21 mouse cellular contexts compared by ENCODE assay signal in genomic region chr2:95830608-95831007, GRCm38 (mm10).
DNase-seq lines count a peak whose midpoint lies in the region; ATAC-seq lines count a peak whose summit lies in the region.
"Had no signal": no experiment of that assay in that cellular context is flagged by ENCODE, and none has a peak within 500 bp of the region (broad histone marks: within the 10 kb centered on the region; RNA-seq: fewer than 3 reads in every experiment).

No protein-coding gene starts in this region.

- no peak overlapping the region for H3K9ac ChIP-seq in hindbrain, embryonic 11.5 days (ENCODE audit: low read depth, low read length)
- H3K9ac ChIP-seq: forebrain, embryonic 13.5 days; hindbrain, embryonic 12.5 days; hindbrain, embryonic 15.5 days had no signal

- no peak overlapping the region for H3K27ac ChIP-seq in hindbrain, embryonic 11.5 days (ENCODE audit: low read depth, low read length)
- H3K27ac ChIP-seq: forebrain, embryonic 10.5 days; forebrain, embryonic 13.5 days; hindbrain, embryonic 12.5 days; hindbrain, embryonic 15.5 days had no signal

- no peaks in the 10 kb centered on the region for H3K36me3 ChIP-seq in megakaryocyte, embryonic 14.5 days (replicated peaks; ENCODE audit: low read length)
- no peaks in the 10 kb centered on the region for H3K36me3 ChIP-seq in hindbrain, embryonic 11.5 days (ENCODE audit: control insufficient read depth, insufficient read depth, low read length)
- H3K36me3 ChIP-seq: forebrain, embryonic 10.5 days; hindbrain, embryonic 12.5 days; hindbrain, embryonic 15.5 days had no signal

- peak overlapping the region; percentile 23 for H3K4me3 ChIP-seq in megakaryocyte, embryonic 14.5 days (replicated peaks)
- H3K4me3 ChIP-seq in hindbrain, embryonic 11.5 days (ENCODE audit: low read depth, low read length): no peak overlapping the region
- H3K4me3 ChIP-seq: forebrain, embryonic 10.5 days; forebrain, embryonic 13.5 days; hindbrain, embryonic 12.5 days; hindbrain, embryonic 15.5 days had no signal

- ATAC-seq in megakaryocyte, adult 5-6 weeks (ENCODE audit: poor library complexity, severe bottlenecking): no peak
- ATAC-seq in megakaryocyte progenitor cell, adult 5-6 weeks (replicated peaks; ENCODE audit: poor library complexity): peak; percentile 23; the same call in 1 of the 2 replicates
- no peak for ATAC-seq in hindbrain, embryonic 11.5 days (ENCODE audit: low FRiP score)
- ATAC-seq: forebrain, embryonic 13.5 days; forebrain, embryonic 16.5 days; intestine, postnatal 0 days had no signal

- no peak overlapping the region for H3K4me2 ChIP-seq in hindbrain, embryonic 11.5 days (replicated peaks; ENCODE audit: low read depth, low read length)
- H3K4me2 ChIP-seq: forebrain, embryonic 13.5 days; hindbrain, embryonic 12.5 days; hindbrain, embryonic 15.5 days had no signal

- DNase-seq in MEL-GATA-1-ER (ENCODE audit: extremely low read depth, low read depth): peak; percentile 90
- DNase-seq in left cerebral cortex, adult 11 months (ENCODE audit: low spot score): no peak
- DNase-seq in hindbrain, embryonic 11.5 days (ENCODE audit: low spot score): no peak
- DNase-seq: adrenal gland, adult 2 months; adrenal gland, postnatal 14 days; cerebellum, adult 11-12 months; cerebellum, adult 8-10 months; cerebellum, postnatal 10 days; cerebellum, postnatal 36 days; gastrocnemius, postnatal 10 days; heart, adult 11 months; heart, postnatal 36 days had no signal

- no peaks in the 10 kb centered on the region for H3K9me3 ChIP-seq in megakaryocyte, embryonic 14.5 days
- H3K9me3 ChIP-seq in hindbrain, embryonic 11.5 days (ENCODE audit: control insufficient read depth, low read length): no peaks in the 10 kb centered on the region
- H3K9me3 ChIP-seq: forebrain, embryonic 10.5 days; forebrain, embryonic 13.5 days; hindbrain, embryonic 12.5 days; hindbrain, embryonic 15.5 days had no signal

- H3K4me1 ChIP-seq in megakaryocyte, embryonic 14.5 days: peaks cover 8% of the 10 kb centered on the region
- H3K4me1 ChIP-seq in hindbrain, embryonic 11.5 days (replicated peaks; ENCODE audit: control insufficient read depth, insufficient read depth, low read length): no peaks in the 10 kb centered on the region
- H3K4me1 ChIP-seq: forebrain, embryonic 10.5 days; forebrain, embryonic 13.5 days; hindbrain, embryonic 12.5 days; hindbrain, embryonic 15.5 days had no signal

- H3K27me3 ChIP-seq in megakaryocyte, embryonic 14.5 days (replicated peaks): no peaks in the 10 kb centered on the region
- no peaks in the 10 kb centered on the region for H3K27me3 ChIP-seq in hindbrain, embryonic 11.5 days (ENCODE audit: control insufficient read depth, insufficient read depth, low read length)
- H3K27me3 ChIP-seq: forebrain, embryonic 13.5 days; hindbrain, embryonic 12.5 days; hindbrain, embryonic 15.5 days had no signal
